Mouse (Mus musculus): Measurements from ENCODE around the gene Rad18.
"Not testable (repeated sequence)": the region's sequence is repeated elsewhere in the genome, so short reads cannot be mapped to it uniquely, and the experiment has no call there.

The Rad18 gene

DNA sequence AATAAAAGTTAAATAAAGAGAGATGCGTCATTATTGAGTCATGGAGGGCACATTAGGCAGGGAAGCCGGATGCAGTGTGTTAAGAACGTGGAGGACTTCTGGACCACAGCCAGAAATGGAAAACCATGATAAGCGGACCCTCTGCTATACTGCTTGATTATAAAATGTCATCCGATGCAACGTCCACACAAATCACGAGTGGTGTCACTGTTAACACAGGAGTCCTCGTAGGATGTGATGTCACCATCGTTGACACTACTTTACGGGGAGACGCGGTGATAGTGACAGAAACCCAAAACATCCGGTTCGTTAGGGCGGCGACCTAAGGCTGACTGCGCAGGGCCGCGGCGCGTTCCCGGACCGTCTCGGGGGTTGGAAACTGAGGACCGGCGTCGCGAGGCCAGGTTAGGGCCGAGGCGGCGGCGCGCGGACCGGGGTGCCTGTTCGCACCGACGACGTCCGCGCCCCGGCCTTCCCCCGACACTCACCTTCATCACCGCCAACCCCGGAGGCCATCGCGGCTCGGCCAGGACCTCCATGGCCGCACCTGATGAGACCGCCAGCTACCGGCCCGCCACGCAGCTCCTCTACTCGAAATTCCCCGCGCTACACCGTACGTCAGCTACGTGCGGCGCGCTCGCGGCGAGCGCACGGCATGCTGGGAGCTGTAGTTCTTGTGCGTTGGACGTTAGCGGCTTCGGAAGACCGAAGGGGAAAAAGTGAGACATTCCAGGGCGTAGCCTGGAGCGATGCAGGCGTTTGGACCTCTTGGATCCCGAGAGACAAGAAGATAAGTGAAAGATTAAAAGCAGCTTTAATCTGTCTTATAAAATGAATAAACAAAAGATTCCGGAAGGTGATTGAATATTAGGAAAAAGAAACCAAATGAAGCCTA lies at the start of gene Rad18:
TSS of gene Rad18 (minus strand) at position 631 of the 895 bp plus-strand sequence.
- DNase-seq (ENCODE audit: low read depth, low spot score), result peak; percentile 95

DNA sequence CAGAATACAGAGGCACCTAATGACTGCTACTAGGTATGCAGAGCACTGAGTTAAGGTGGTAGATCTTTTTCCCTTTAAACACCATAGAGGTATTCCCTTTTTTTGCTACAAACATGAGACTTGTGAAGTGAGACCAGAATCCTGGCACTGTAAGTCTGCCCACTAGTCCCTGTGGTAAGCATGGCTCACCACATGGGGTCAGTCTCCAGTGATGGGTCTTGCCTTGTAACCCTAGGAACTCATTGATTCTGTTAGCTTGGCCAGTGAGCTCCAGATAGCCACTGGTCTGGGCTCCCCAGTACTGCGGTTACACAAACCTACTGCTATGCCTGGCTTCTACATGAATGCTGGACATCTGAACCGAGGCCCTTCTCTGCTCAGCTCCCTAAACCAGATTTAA lies 45.8 kb upstream of the Rad18 start:
- DNase-seq (ENCODE audit: low read depth, low spot score), result peak; percentile 48

DNA sequence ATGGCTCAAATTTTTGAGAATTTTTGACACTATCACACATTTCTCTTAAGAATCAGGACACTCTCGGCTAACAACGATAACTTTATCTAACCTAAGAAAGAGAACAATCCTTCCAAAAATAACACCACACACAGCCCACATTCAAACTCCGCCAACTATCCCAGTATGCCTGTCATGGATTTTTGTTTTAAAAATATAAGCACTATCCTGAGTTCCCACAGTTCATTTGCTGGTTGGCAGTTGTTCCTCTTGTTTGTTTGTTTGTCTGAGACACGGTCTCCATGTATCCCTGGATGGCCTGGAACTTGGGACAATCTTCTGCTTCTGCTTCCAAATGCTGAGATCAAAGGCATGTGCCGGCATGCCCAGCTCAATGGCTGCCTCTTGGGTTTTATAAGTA lies 45.3 kb upstream of the Rad18 start:
- no peak for DNase-seq (ENCODE audit: low read depth, low spot score)

DNA sequence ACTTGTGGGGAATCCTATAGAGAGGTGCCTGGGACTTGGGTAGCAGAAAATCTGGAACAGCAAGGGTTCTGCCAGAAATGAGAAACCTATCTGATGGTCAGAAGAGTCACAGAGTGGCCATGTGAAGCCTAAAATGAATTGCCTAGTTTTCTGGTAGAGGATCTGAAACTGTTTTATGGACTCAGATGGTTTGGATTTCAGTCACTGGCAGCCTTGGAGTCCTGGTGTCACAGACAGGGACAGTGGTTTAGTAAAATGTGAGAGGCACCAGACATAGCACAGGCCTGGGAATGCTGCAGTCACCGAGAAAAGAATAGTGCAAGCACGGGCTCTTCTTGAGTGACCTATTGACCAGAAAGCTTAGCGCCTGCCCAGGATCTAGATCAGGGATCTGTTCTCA lies 43.1 kb upstream of the Rad18 start:
- no peak for DNase-seq (ENCODE audit: low read depth, low spot score)

DNA sequence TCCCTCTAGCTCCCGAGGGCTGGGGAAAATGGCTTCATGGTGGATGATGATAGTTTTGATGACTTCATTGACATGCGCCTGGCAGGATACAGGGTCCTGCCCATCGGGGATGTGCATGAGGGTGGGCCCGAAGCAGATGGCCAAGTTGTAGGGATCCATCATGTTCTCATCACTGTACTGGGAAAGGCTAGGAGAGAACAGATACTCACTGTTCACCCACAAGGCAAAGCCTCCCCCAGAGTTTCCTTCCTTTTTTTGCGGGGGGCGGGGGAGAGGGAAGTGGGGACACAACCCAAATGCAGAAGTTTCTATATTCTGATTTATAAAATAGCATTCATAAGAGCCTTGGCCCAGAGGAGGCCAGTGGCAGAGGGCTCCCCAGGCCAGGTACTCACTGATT lies 42.4 kb upstream of the Rad18 start:
- no peak for DNase-seq (ENCODE audit: low read depth, low spot score)

DNA sequence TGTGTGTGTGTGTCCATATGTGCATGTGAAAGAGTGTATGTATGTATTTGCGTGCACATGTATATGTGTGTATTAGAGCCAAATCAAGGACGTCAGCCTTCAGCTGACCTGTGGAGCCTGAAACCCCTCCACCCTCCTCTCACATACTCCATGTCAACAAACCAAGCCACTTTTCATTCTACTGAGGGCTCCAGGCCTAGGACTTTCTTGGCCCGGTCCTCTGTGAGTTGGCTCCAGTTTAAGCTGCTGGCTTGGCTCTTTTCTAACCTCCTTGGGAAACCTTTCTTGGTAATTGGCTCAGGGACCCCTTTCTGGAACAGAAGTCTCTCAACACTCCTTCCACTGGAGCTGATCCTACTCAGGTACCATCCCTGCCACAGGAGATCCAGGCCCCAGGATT lies 40.0 kb upstream of the Rad18 start:
- DNase-seq (ENCODE audit: low read depth, low spot score), result no peak

DNA sequence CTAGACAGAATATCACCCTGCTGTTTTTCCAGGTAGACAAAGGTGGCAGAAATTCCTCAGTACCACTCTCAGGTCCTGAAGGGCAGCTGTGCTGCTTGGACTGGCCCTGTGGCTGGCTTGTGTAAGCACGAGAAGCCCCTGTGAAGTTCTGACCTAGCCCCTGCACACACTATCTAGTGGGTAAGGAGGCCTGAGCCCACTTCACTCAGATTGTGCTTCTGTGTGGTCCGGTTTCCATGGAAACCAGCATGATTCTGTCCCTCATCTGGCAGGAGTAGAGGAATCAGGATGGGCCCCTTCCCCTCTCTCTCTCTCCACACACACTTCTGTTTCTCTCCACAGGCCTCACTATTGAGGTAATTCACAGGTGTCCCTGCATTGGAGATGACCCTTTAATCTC lies 38.6 kb upstream of the Rad18 start:
- DNase-seq (ENCODE audit: low read depth, low spot score), result no peak

DNA sequence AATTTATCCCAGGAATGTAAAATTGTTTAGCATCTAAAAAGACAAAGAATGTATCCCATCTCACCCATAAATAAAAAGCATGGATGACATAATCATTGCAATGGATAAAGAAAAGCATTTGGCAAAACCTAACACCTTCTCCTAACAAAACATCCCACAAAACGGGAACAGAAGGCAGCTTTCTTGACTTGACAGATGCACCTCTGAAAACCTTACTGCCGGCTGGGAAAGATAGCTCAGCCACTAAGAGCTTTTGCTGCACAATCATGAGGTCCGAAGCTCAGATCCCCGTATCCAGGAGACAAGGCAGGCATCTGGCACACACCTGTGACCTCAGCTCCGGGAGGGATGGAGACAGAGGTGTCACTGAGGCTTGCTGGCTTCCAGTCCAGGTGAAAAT lies 37.5 kb upstream of the Rad18 start:
- DNase-seq (ENCODE audit: low read depth, low spot score), result no peak

DNA sequence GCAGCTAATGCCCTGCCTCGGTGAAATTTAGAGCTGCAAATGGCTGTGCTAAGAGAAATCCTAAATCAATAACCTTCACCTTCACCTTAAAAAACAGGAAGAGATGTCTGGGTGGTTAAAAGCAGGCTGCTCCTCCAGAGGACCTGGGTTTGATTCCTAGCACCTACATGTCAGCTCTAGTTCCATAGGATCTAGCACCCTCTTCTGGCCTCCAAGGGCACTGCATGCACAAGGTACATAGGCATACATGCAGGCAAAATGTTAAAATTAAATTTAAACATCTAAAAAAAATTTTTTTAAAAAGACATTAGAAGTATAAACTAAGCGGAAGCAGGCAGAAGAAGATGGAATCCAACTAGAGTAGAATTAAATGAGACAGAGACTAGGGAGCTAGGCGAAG lies 35.9 kb upstream of the Rad18 start:
- no peak for DNase-seq (ENCODE audit: low read depth, low spot score)

DNA sequence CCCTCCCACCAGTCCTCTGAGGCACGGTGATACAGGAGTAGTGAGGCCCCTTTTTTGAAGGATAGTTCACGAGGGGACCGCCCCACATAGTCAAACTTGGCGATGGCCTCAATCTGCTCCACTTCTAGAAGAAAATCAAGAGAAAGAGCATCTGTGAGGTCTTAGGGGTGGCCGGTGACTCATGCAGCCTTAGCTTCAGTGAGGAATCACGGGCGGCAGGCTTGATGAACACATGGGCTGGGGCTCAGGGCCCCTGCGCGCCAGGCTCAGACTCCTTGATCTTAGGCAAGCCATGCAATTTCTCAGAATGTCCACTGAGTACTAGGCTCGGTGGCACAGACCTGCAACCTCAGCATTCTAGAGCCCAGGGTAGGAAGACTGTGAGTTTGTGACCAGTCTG lies 34.9 kb upstream of the Rad18 start:
- DNase-seq (ENCODE audit: low read depth, low spot score), result peak; percentile 17

DNA sequence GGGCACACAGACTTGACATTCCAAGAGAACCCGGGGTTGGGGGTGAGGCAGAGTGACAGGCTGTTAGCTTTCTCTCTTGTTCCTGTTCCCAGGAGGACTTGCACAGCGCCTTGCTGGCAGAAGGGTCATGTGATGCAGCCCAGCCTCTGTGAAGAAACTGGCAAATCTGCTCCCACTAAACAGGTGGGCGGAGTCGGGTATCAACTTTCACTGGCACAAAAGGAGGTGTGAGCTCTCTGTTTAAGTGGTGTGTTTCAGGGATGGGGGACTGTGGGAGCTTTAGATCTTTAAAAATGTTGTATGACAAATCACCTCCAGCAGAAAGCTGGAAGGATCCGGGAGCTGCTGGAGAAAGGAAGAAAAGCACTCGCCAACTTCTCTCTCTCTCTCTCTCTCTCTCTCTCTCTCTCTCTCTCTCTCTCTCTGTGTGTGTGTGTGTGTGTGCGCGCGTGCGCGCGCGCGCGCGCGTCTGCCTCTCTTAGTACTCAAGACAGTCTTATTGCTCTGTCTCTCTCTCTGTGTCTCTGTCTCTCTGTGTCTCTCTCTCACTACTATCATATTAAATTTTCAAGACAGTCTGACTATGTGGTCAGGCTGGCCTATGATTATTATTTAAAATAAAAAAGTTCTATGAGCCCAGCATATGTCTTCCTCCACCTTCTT lies 32.4 kb upstream of the Rad18 start:
- DNase-seq (ENCODE audit: low read depth, low spot score), result peak; percentile 55

DNA sequence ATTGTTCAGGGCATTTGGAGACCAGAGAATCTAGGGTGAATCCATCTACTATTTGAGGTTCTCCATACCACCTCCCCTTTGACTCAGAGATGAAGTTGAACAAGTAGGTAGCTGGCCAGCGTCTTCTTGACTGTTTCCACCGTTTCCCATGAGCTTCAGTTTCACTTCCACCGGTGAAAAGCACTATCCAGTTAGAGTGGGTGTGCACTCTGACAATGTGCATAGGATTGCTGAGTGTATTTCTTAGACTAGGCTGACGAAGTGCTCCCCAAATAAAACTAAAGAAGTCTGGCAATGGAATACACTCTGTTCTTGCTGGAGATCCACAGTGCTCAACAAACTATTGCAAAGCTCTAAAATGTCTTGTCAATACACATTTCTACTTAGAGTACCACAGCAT lies 29.0 kb upstream of the Rad18 start:
- DNase-seq (ENCODE audit: low read depth, low spot score), result no peak

DNA sequence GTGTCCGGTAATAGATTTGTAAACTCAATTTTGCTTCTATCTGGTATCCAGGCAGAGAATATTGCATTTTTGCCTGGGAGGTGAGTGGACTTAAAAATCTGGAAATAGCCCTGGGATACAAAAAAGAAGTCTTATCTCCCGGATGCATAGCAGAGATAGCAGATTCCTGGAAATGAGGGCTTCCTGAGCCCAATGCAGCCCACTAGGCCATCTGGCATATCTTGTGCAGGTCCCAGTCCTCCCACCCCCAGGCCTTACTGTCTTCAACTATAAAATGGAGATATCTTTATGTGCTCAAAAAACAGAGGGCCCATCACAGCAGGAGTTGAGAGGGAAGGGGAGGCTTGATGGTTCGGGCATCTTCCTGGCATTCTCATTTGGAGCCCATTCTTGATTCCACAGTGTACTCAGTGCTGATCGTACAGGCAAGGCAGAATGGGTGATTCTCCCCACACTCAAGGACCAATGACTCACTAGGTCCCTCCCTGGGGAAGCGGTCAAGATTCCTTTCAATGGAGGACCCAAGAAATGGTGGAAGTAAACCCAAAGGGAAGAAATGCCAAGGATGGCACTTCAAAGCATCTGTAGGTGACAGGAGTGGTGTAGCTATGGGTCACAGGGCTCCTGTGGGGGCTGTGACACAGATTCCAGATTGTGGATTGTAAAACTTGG lies 24.1 kb upstream of the Rad18 start:
- DNase-seq (ENCODE audit: low read depth, low spot score), result no peak

DNA sequence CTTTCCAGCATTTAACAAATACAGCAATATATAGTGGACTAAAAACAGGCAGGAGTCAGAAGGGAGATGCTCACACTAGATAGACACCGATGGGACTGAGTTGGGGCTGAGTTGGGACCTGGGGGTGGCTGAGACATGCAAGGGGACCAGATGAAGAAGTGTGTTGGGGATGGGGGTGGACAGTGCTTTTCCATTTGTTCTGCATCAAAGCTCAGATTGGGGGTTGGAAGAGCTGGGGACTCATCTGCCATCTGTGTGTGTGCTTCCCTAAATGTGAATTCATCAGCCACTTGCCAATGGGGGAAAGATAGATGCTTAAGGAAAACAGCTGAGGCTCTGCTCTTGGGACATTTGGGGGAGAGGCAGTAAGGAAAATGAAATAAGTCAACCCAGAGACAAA lies 23.5 kb upstream of the Rad18 start:
- DNase-seq (ENCODE audit: low read depth, low spot score), result no peak

DNA sequence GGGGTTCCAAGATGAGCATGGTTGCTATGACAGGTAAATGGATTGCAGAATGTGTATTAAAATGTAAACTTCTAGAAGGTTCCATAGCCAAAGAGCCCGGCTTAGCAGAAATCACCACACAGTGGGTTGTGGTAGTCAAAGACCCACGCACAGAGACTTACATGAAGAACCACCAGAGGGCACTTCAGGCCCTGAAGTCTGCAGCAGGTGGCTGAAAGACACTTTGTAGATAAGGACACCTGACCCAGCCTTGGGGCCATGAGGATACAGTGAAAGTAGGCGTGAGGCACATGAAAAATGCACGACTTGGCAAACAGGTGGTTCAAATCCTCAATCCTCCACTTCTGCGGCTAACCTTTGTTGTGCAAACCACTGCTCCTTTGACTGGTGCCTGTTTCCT lies 20.7 kb upstream of the Rad18 start:
- peak; percentile 52 for DNase-seq (ENCODE audit: low read depth, low spot score)

DNA sequence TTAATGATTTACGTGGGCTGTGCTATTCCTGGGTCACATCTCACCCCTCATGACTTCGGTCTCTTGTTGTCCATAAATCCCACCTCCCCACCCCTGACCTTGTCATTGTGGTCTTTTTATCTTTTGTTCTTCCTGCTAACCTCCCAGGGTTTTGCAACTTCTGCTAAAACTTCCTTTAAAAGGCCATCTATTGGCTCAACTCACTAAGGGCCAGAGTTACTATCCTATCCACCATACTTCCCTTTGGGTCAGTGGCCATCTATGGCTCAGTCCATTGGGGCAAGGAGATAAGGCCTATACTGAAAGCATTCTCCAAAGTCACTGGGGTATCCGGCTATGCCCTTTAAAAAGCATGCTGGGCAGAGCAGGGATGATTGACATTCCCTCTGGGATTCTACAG lies 17.5 kb upstream of the Rad18 start:
- no peak for DNase-seq (ENCODE audit: low read depth, low spot score)

DNA sequence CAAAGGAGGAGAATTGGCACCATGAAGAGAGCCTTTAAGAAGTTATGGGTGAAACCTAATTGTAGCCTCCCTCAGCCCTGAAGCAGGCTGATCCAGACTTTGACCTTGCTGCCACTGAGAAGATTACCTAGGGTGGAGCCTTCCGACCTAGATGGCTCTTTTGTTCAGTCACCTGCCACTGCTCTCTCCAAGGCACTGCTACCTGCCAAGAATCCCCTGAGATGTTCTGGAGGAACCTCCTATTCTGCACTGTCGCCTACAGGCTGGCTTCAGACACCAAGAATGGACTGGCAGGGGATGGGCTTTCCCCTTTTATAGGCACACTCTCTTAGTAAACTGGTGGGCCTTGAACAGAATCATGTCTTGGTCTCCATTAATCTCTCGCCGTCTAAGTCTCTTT lies 5.8 kb upstream of the Rad18 start:
- DNase-seq (ENCODE audit: low read depth, low spot score), result not testable (repeated sequence)

DNA sequence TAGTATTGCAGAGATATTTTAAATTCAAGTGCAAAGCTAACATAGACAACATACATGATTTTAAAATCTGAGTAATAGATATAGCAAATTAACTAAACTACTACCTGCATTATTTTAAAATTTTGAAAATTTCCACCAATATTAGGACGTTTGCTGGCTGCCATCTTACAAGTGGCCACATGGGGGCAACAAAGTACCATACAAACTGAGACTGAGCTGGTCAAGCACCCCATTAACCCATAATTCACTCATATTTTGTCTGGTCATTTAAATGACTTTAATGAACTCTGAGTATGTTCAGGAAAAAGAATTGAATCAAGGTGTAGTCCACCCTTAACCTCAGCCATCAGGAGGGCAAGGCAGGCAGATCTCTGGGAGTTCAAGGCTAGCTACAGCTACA lies 3.9 kb upstream of the Rad18 start:
- DNase-seq (ENCODE audit: low read depth, low spot score), result peak; percentile 76

DNA sequence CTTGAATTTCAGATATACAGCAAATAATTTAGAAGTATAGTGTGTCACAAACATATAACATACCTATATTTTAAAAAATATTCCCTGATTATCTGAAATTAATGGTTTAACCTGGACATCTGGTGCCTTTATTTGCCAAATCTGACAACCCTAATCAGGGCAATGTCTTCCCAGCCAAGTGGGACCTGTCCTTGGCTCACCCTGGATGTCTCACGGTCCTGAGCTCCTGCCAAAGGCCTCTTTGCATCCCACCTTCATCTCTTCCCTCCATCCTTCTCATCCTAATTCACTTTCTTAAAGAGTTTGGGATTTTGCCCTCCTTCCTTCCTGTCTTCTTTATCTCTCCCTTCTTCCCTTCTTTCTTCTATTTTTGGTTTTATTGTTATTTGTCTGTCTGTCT lies 2.6 kb upstream of the Rad18 start:
- DNase-seq (ENCODE audit: low read depth, low spot score), result no peak

DNA sequence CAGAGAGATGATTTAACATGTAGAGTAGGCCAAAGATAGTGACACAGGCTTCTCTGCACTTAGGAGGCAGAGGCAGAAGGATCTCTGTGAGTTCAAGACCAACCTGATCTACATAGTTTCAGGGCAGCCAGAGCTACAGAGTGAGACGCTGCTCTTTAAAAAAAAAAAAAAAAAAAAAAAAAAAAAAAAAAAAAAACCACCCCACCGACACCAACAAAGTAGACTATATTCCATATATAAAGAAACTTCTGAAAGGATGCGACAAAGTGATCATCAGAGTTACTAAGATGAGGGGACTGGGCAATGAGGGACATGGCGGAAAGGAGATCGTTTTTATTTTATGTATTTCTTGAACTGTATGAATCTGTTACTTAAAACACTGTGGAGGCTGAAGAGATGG lies 2.0 kb downstream of the Rad18 start:
- no peak for DNase-seq (ENCODE audit: low read depth, low spot score)

DNA sequence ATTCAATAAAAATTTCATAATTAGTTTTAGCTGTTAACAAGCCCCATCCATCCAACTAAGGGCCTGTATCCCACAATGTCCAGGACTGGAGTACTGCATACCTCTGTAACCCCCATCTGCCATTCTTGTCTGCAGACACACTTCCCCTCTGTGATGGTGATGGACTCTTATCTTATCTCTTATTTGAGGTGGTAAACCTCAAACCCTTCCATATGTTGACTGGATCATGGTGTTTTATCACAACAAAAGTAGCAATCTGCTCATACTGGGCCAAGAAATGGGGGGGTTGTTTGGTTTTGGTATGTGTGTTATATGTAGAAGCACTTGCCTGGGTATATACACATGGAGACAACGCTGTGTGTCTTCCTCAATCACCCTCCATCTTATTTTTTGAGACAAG lies 5.0 kb downstream of the Rad18 start:
- no peak for DNase-seq (ENCODE audit: low read depth, low spot score)

DNA sequence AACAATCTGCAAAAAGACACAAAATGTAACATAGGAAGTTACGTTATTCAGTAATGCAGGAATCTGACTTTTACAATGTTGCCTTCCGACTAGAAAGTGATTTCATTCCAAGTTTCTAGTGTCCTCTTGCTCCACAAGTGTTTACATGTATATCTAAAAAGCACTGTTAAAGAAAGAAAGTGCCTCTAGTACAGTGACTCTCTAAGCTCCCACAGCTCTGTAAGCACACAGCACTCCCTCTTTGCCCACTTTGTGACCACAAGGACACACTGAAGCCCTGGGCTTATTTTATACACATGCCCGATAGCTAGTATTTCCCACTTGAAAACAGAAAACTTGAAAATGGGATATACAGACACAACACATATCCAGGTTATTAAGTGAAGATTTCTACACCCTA lies 8.5 kb downstream of the Rad18 start:
- DNase-seq (ENCODE audit: low read depth, low spot score), result no peak

DNA sequence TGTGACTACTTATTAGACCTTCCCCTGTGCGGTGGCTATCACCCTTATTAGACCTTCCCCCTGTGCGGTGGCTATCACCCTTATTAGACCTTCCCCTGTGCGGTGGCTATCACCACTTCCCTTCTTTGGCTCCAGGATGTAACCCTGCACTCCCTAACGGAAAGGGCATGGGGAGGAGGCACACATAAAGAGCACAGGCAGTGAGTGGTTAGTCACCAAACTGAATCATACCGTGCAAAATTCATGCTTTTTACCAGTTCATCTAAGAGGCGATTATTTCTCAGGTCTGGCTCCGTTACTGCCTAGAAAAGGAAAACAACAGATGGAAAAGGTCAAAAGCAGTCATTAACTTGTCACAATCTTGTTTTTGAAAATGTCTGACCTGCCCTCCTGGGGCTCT lies 10.0 kb downstream of the Rad18 start:
- peak; percentile 36 for DNase-seq (ENCODE audit: low read depth, low spot score)

Data from 3T3-L1 (cell line).